Mouse (Mus musculus) neural tube, embryonic 11.5 days (tissue): Measurements from ENCODE around the gene Gria3. TPM values are rescaled to one million over a fixed set of nuclear protein-coding genes. Genes with fewer than 3 reads are reported as not detected.
A peak's percentile ranks its signal among the peaks of the same experiment; 100 is the strongest.

Experiments used
- ATAC-seq: fragments of 200-750 bp; cut with Nextera tagmentation; 2 replicates; pipeline ENCODE4 v1.8.0; 2017; ENCODE audit warnings: moderate number of reproducible peaks, mild to moderate bottlenecking, moderate TSS enrichment, moderate library complexity; ENCODE audit not compliant: insufficient read depth, low FRiP score, low TSS enrichment
- DNase-seq: peaks from one replicate; pipeline ENCODE4 v3.0.0-alpha.2; 2015; ENCODE audit warnings: low spot score
- H3K27ac ChIP-seq: fragments of 300-500 bp; sonication (generic); 2 replicates; pipeline ENCODE4 v1.5.1; 2014; ENCODE audit warnings: low read depth, mild to moderate bottlenecking, low read length
- H3K27me3 ChIP-seq: fragments of 300-500 bp; sonication (generic); 2 replicates; pipeline ENCODE4 v1.6.1; 2014; ENCODE audit warnings: mild to moderate bottlenecking, low read length, mixed read lengths; ENCODE audit not compliant: control insufficient read depth, insufficient read depth
- H3K36me3 ChIP-seq: fragments of 300-500 bp; sonication (generic); 2 replicates; pipeline ENCODE4 v1.6.1; 2014; ENCODE audit warnings: mild to moderate bottlenecking, low read length, moderate library complexity, mixed read lengths; ENCODE audit not compliant: control insufficient read depth, insufficient read depth
- H3K4me1 ChIP-seq: fragments of 300-500 bp; sonication (generic); 2 replicates; pipeline ENCODE4 v1.6.1; 2014; ENCODE audit warnings: low read length, mixed read lengths; ENCODE audit not compliant: control insufficient read depth, insufficient read depth
- H3K4me2 ChIP-seq: fragments of 300-500 bp; sonication (generic); 2 replicates; pipeline ENCODE4 v1.6.1; 2014; ENCODE audit warnings: low read depth, mild to moderate bottlenecking, moderate library complexity
- H3K4me3 ChIP-seq: fragments of 300-500 bp; sonication (generic); 2 replicates; pipeline ENCODE4 v1.5.1; 2014; ENCODE audit warnings: low read depth, low read length
- H3K9ac ChIP-seq: fragments of 300-500 bp; sonication (generic); 2 replicates; pipeline ENCODE4 v1.6.1; 2014; ENCODE audit warnings: mild to moderate bottlenecking, low read length
- H3K9me3 ChIP-seq: fragments of 300-500 bp; sonication (generic); 2 replicates; pipeline ENCODE4 v1.6.1; 2016; ENCODE audit warnings: low read length; ENCODE audit not compliant: control insufficient read depth
- WGBS: fragments of 180-500 bp; shearing (Covaris S2); extraction: QIAGEN DNeasy Blood & Tissue Kit; methylation state at CpG from one replicate; pipeline ENCODE4 v1.1.7; 2014; 5-methylcytosine and 5-hydroxymethylcytosine counted together
- polyA plus RNA-seq: library from polyadenylated mRNA; unstranded; fragments of >200 nt; fragmentation: Nextera tagmentation; extraction: Ambion mirVana; gene quantifications from 2 replicates; pipeline ENCODE4 v1.2.1, GENCODE M21; 2014

The Gria3 gene
- polyA plus RNA-seq, result 2.9 and 3.9 TPM in 2 replicates

DNA sequence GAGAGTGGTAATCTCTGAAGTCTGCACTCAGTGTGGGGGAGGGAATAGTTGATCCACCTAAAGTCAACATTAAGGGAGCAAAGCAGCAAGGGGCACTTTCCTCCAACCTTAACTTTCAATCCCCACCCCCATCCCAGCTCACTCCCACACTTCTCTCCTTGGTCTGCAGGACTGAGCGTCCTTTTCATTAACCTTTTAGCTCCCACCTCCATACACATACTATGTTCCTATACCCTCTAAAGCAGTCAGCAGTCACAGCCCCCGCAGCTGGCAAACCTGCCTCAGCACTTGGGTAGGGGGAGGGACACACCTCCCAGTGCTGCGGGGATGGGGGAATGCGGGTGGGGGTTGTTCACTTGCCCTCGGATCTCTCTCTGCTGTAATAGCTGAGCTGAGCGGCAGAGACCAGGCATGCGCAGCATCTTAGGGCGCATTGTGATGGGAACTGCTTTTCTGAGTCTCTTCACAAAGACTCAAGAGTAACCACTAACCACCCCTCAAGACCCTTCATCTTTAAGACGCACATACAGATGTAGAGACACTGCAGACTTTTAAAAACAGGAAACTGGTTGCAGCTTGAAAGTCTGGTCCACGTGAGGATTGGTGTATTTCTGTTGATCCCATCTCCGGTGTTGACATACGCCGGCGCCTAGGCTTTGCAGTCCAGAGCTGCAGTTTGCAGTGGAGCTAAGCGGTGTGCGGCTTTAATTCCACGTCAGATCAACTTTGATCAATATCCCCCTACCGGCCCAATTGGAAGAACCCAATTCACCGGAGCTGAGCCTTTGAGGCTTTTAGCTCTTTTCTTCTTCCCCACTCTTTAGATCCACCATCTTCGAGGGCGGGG, at the start of gene Gria3:
TSS of gene Gria3 (plus strand) at position 797 of the 847 bp plus-strand sequence.
- DNase-seq (peak; percentile 43), ATAC-seq (peak; percentile 75)
- Histone ChIP-seq H3K4me3 (peak within 1 kb of the TSS; percentile 37), H3K9ac (peak within 1 kb of the TSS; percentile 41), H3K27ac (no peak within 1 kb of the TSS), H3K9me3 (no peaks in the 10 kb centered on the region), H3K4me2 (peak within 1 kb of the TSS; percentile 63), H3K27me3 (no peaks in the 10 kb centered on the region), H3K36me3 (no peaks in the 10 kb centered on the region), H3K4me1 (no peaks in the 10 kb centered on the region)
- 19% methylated on average over 21 of the region's 21 CpGs for WGBS

DNA sequence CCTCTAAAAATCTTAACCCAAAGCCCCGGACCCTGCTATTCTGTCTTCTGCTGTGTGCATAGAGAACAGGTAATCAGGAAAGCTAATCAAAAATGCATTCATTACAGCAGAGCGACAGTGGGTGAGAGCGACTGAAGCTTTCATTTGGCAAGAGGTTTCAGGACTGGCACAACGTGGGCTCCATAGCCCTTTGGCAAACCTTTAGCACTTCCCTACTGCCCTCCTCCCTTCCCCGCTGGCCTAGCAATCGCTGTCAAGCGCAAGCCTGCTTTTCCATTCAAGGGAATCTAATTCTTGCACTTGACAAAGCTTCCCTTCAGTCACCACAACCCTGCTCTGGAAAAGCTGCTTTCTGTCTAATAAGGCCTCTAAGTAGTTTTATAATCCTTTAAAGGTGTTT, 13.6 kb upstream of the Gria3 start:
- no peak overlapping the region for H3K27ac ChIP-seq
- no peaks in the 10 kb centered on the region for H3K9me3 ChIP-seq
- DNase-seq, result no peak
- H3K4me1 ChIP-seq, result no peaks in the 10 kb centered on the region
- 58% methylated on average over 7 of the region's 7 CpGs for WGBS
- no peaks in the 10 kb centered on the region for H3K27me3 ChIP-seq
- no peaks in the 10 kb centered on the region for H3K36me3 ChIP-seq
- ATAC-seq, result no peak
- H3K4me2 ChIP-seq, result no peak overlapping the region
- no peak overlapping the region for H3K9ac ChIP-seq
- no peak overlapping the region for H3K4me3 ChIP-seq

DNA sequence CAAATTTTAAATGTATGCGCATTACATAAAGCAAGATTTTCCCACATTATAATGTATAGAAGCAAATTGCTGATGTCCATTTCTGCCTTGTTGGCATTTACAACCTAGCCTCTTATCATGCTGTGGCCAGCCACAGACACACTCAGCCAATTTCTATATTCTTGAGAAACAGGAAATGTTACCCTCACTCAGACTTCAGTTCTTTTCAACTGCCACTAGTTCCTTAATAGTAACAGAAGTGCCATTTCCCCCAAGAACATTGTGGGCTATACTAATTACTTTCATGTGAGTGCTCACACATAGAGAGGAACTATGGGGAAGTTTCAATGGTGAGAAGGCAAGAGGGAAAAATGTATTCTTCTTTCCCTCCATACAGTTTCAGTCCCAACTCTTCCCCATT, 11.6 kb upstream of the Gria3 start:
- Histone ChIP-seq H3K36me3 (no peaks in the 10 kb centered on the region), H3K4me1 (no peaks in the 10 kb centered on the region), H3K27me3 (no peaks in the 10 kb centered on the region), H3K9me3 (no peaks in the 10 kb centered on the region), H3K4me3 (no peak overlapping the region), H3K27ac (no peak overlapping the region), H3K4me2 (no peak overlapping the region), H3K9ac (no peak overlapping the region)
- DNase-seq (no peak), ATAC-seq (no peak)
- 92% methylated on average over 1 of the region's 1 CpGs for WGBS

DNA sequence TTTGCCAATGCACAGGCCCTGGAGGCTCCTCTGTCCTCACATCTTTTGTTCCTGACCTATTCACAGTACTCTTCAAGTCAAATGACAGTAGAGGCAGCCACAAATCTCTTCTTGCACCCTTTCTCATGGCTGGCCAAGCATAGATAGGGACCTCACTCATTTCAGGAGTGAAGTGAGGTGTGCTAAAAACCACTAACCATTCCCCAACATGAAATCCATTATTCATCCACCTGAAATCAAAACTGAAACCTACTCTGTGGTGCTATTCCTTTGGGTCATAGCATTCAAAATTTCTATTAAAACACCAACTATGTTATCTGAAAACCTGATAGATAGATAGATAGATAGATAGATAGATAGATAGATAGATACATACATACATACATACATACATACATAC, 2.2 kb upstream of the Gria3 start:
- Histone ChIP-seq H3K27me3 (no peaks in the 10 kb centered on the region), H3K4me3 (no peak overlapping the region), H3K27ac (no peak overlapping the region), H3K4me1 (no peaks in the 10 kb centered on the region), H3K9me3 (no peaks in the 10 kb centered on the region), H3K4me2 (no peak overlapping the region), H3K36me3 (no peaks in the 10 kb centered on the region), H3K9ac (no peak overlapping the region)
- ATAC-seq (no peak), DNase-seq (no peak)

DNA sequence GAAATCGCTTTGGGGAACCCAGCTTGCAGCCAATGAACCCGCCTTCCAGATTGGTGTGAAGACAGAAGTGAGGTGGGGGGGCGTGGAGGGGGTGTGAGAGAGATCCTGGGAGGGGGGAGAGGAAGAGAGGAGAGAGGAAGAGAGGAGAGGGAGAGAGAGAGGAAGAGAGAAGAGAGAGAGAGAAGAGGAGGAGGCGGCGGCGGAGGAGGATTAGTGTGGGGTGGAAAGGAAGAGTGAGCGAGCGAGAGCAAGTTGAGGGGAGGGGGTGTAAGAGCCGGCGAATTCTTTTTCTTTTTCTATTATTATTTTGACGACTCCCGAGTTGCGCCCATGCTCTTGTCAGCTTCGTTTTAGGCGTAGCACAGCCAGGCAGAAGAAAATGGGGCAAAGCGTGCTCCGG, 532 bp downstream of the Gria3 start:
- Histone ChIP-seq H3K4me3 (peak overlapping the region; percentile 37), H3K27ac (no peak overlapping the region), H3K4me2 (peak overlapping the region; percentile 63), H3K36me3 (no peaks in the 10 kb centered on the region), H3K4me1 (no peaks in the 10 kb centered on the region), H3K9ac (peak overlapping the region; percentile 41), H3K9me3 (no peaks in the 10 kb centered on the region), H3K27me3 (no peaks in the 10 kb centered on the region)
- DNase-seq (peak; percentile 30), ATAC-seq (0 out of 2 replicates have a peak, but pooled peaks have one; percentile 21)
- WGBS, result 18% methylated on average over 14 of the region's 17 CpGs

DNA sequence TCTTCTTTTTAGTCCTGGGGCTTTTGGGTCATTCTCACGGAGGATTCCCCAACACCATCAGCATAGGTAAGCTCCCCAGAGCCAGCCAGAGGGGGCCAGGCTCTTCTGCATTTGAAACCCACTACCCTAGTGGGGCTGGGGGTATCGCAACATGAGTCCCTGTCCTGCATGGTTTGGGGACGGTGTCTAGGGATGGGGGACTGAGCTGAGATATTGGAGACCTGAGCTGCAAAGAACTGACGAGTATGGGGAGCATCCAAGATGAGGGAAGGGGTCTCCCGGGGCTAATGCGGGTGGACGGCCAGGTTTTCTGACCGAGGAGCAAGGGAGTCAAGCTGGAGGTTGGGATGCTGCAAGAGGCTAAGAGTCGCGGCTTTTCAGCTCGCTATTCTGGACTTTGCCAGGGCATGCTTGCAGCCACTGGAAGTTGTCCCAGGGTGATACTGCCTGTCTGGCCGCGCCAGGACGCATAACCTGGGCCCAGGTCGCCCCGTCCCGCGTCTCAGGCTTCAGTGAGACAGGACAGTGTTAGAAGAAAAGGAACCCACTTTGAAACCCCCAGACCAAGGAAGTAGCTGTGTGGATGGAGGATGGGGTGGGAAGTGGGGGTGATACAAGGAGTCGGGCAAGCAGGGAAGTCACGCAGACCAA, 1.1 kb downstream of the Gria3 start:
- DNase-seq, result peak; percentile 42
- Histone ChIP-seq H3K4me3 (peak overlapping the region; percentile 37), H3K9ac (peak overlapping the region; percentile 41), H3K4me1 (no peaks in the 10 kb centered on the region), H3K36me3 (no peaks in the 10 kb centered on the region), H3K27me3 (no peaks in the 10 kb centered on the region), H3K27ac (no peak overlapping the region), H3K4me2 (peak overlapping the region; percentile 63), H3K9me3 (no peaks in the 10 kb centered on the region)
- ATAC-seq, result peak; percentile 33
- 11% methylated on average over 20 of the region's 20 CpGs for WGBS

DNA sequence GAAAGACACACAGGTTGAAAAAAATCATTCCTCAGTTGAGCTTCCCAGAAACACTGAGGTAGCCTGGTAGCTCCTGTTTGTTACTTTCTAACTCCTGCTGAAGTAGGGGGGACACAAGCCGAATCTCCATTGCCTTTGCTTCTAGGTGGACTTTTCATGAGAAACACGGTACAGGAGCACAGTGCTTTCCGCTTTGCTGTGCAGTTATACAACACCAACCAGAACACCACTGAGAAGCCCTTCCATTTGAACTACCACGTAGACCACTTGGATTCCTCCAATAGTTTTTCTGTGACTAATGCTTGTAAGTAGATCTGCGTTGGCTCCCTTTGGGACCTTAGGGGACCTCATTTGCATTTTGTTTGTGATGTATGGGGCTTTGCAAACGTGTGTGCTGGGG, 2.0 kb downstream of the Gria3 start:
- ATAC-seq, result no peak
- Histone ChIP-seq H3K9me3 (no peaks in the 10 kb centered on the region), H3K4me1 (no peaks in the 10 kb centered on the region), H3K27me3 (no peaks in the 10 kb centered on the region), H3K36me3 (no peaks in the 10 kb centered on the region), H3K4me2 (peak overlapping the region; percentile 63), H3K27ac (no peak overlapping the region), H3K4me3 (0 out of 2 replicates have a peak overlapping the region, but pooled peaks have one; percentile 37), H3K9ac (no peak overlapping the region)
- peak; percentile 10 for DNase-seq
- WGBS, result 19% methylated on average over 6 of the region's 6 CpGs

DNA sequence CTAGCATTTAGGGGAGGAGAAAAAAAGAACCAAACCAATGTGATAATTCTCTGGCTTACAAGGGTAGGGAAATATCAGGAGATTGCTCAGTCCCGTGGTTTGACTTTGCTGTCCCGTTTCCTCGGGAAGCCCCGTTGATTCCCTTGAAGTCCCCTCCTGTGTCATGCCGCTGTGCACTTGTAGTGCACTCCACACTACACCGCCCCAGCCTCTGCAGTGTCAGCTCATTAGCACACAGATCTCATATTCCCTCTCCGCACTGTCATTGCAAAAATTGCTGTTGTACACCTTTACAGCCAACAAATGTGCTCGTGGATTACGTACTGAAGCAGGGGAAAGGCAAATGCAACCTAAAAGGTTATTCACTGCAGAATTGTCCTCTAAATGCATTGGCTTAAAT, 5.6 kb downstream of the Gria3 start:
- Histone ChIP-seq H3K9me3 (no peaks in the 10 kb centered on the region), H3K4me3 (no peak overlapping the region), H3K27me3 (no peaks in the 10 kb centered on the region), H3K27ac (no peak overlapping the region), H3K36me3 (no peaks in the 10 kb centered on the region), H3K4me2 (no peak overlapping the region), H3K4me1 (no peaks in the 10 kb centered on the region), H3K9ac (no peak overlapping the region)
- WGBS, result 49% methylated on average over 9 of the region's 9 CpGs
- DNase-seq, result peak; percentile 10
- no peak for ATAC-seq

DNA sequence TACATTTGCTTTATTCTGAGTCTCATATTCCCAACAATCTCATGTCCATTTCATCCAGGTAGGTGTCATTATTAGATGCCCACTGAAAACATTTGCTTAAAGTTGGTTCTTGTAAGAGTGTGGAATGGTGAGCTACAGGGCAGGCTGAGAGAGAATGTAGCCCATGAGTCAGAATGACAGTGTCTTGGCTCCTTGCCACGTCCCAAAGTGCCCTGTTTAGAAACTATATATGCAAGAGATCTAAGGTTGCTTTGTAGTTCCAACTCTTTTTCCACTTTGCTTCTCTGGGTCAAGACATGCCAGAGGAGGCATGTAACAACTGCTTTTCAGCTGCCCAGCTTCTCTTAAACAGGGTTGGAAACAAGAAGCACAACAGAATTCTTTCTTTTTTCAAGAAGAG, 9.1 kb downstream of the Gria3 start:
- Histone ChIP-seq H3K27me3 (no peaks in the 10 kb centered on the region), H3K4me2 (no peak overlapping the region), H3K4me1 (no peaks in the 10 kb centered on the region), H3K4me3 (no peak overlapping the region), H3K9me3 (no peaks in the 10 kb centered on the region), H3K36me3 (no peaks in the 10 kb centered on the region), H3K9ac (no peak overlapping the region), H3K27ac (no peak overlapping the region)
- no peak for DNase-seq
- 80% methylated on average over 1 of the region's 1 CpGs for WGBS
- ATAC-seq, result no peak
